Mouse (Mus musculus): ENCODE measurements around the gene Adsl.

Gene Adsl

GRCm38 (mm10) chr15:81006127-81006735 lies 57.9 kb downstream of the Adsl start:
- DNase-seq (ENCODE audit: low read depth, low spot score): no peak

- no peak for DNase-seq (ENCODE audit: low read depth, low spot score)
These were observed 59.0 kb downstream of the Adsl start for GRCm38 (mm10) chr15:81007339-81007738.

GRCm38 (mm10) chr15:81007905-81008304 lies 59.6 kb downstream of the Adsl start:
- no peak for DNase-seq (ENCODE audit: low read depth, low spot score)

GRCm38 (mm10) chr15:81008689-81009123 lies 60.4 kb downstream of the Adsl start:
- DNase-seq (ENCODE audit: low read depth, low spot score): peak; percentile 85

- no peak for DNase-seq (ENCODE audit: low read depth, low spot score)
These were observed 61.8 kb downstream of the Adsl start for GRCm38 (mm10) chr15:81010114-81010513.

- no peak for DNase-seq (ENCODE audit: low read depth, low spot score)
These were observed 63.2 kb downstream of the Adsl start for GRCm38 (mm10) chr15:81011523-81011922.

GRCm38 (mm10) chr15:81012359-81012758 lies 64.1 kb downstream of the Adsl start:
- DNase-seq (ENCODE audit: low read depth, low spot score): no peak

GRCm38 (mm10) chr15:81013186-81013585 lies 64.9 kb downstream of the Adsl start:
- DNase-seq (ENCODE audit: low read depth, low spot score): no peak

- DNase-seq (ENCODE audit: low read depth, low spot score): no peak
These were observed 66.9 kb downstream of the Adsl start for GRCm38 (mm10) chr15:81015068-81015744.

- DNase-seq (ENCODE audit: low read depth, low spot score): no peak
These were observed 68.2 kb downstream of the Adsl start for GRCm38 (mm10) chr15:81016488-81016887.

GRCm38 (mm10) chr15:81017308-81017707 lies 69.0 kb downstream of the Adsl start:
- DNase-seq (ENCODE audit: low read depth, low spot score): no peak
